Mouse (Mus musculus) olfactory bulb, adult 2 months (tissue): ENCODE data around the gene Txndc5.

ENCODE experiments used
- CTCF ChIP-seq: fragments of 200-500 bp; IDR thresholded peaks from 2 replicates; pipeline ENCODE4 v1.5.1; 2012; ENCODE audit warnings: low read depth, mild to moderate bottlenecking, low read length, moderate library complexity; ENCODE audit not compliant: insufficient read depth
- POLR2A ChIP-seq: fragments of 200-500 bp; IDR thresholded peaks from 2 replicates; pipeline ENCODE4 v1.6.1; 2012; ENCODE audit warnings: mild to moderate bottlenecking, low read depth, low read length, moderate library complexity; ENCODE audit not compliant: insufficient read depth

DNA sequence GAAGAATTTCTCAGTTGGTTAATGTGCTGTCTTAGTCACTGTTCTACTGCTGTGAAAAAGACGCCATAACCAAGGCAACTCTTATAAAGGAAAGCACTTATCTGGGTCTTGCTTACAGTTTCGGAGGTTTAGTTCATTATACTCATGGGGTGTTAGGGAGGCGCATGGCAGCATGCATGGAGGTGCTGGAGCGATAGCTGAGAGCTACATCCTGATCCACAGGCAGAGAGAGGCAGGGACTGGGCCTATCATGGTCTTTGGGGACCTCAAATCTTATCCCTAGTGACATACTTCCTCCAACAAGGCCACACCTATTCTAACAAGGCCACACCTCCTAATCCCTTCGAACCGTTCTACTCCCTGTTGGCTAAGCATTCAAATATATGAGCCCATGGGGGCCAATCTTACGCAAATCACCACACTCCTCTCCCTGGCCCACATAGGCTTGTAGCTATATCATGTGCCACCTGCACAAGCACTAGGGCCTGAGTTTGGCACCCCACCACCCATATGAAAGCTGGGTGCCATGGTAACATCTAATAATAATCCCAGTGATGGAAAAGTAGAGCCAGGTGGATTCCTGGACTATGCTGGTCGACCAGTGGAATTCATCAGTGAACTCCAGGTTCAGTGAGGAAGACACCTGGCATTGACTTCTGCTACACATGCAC is 15.0 kb upstream of the Txndc5 start:
- no peak for TF ChIP-seq CTCF
- TF ChIP-seq POLR2A, result no peak
